Mouse (Mus musculus): Measurements from ENCODE around the gene Tfap4.

- TF ChIP-seq EP300 (IDR thresholded peaks at IDR 0.05; ENCODE audit: low read depth) (no peak), CTCF (IDR thresholded peaks at IDR 0.05; ENCODE audit: low read depth) (no peak)
Observed at GRCm38 (mm10) chr16:4597296-4597695, 37.6 kb upstream of the Tfap4 start.

Measured in liver, embryonic 14.5 days (tissue).